Mouse (Mus musculus): Measurements from ENCODE around the gene Trpv1. TPM values are rescaled to one million over a fixed set of nuclear protein-coding genes. Genes with fewer than 3 reads are reported as not detected.

Gene Trpv1
- not detected in 2 replicates for polyA plus RNA-seq (2014; fragmentation: Nextera tagmentation; extraction: Ambion mirVana)

- H3K4me3 ChIP-seq (ENCODE audit: low read depth, low read length): no peak within 1 kb of the TSS
- H3K27ac ChIP-seq (ENCODE audit: low read depth, low read length): no peak within 1 kb of the TSS
- 83% methylated on average over 5 of the region's 5 CpGs for WGBS
- no peak for ATAC-seq (ENCODE audit: low FRiP score)
- no peak within 1 kb of the TSS for H3K9ac ChIP-seq (ENCODE audit: low read length)
- H3K9me3 ChIP-seq (ENCODE audit: control insufficient read depth, low read length): no peaks in the 10 kb centered on the region
- no peak for DNase-seq (ENCODE audit: low spot score, missing footprints)
- H3K4me2 ChIP-seq: no peak within 1 kb of the TSS
- H3K36me3 ChIP-seq (ENCODE audit: control insufficient read depth, insufficient read depth, low read length): no peaks in the 10 kb centered on the region
- H3K4me1 ChIP-seq (ENCODE audit: control insufficient read depth, insufficient read depth, low read length): no peaks in the 10 kb centered on the region
- no peaks in the 10 kb centered on the region for H3K27me3 ChIP-seq (ENCODE audit: control insufficient read depth, insufficient read depth, low read length)
Observed at GRCm38 (mm10) chr11:73233992-73234391, at the start of gene Trpv1. TSS of gene Trpv1 (plus strand) at chr11:73234292.

GRCm38 (mm10) chr11:73185872-73186615 lies 48.0 kb upstream of the Trpv1 start:
- no peak overlapping the region for H3K4me3 ChIP-seq (ENCODE audit: low read depth, low read length)
- no peak overlapping the region for H3K4me2 ChIP-seq
- DNase-seq (ENCODE audit: low spot score, missing footprints) (no peak), ATAC-seq (ENCODE audit: low FRiP score) (no peak)
- no peaks in the 10 kb centered on the region for H3K27me3 ChIP-seq (ENCODE audit: control insufficient read depth, insufficient read depth, low read length)
- no peaks in the 10 kb centered on the region for H3K9me3 ChIP-seq (ENCODE audit: control insufficient read depth, low read length)
- 93% methylated on average over 10 of the region's 10 CpGs for WGBS
- H3K4me1 ChIP-seq (ENCODE audit: control insufficient read depth, insufficient read depth, low read length): no peaks in the 10 kb centered on the region
- H3K36me3 ChIP-seq (ENCODE audit: control insufficient read depth, insufficient read depth, low read length): peaks cover 8% of the 10 kb centered on the region; the same call in 1 of the 2 replicates
- H3K9ac ChIP-seq (ENCODE audit: low read length): no peak overlapping the region
- no peak overlapping the region for H3K27ac ChIP-seq (ENCODE audit: low read depth, low read length)

- no peak for ATAC-seq (ENCODE audit: low FRiP score)
- Histone ChIP-seq H3K4me2 (no peak overlapping the region), H3K36me3 (ENCODE audit: control insufficient read depth, insufficient read depth, low read length) (peaks cover 8% of the 10 kb centered on the region; the same call in 1 of the 2 replicates), H3K4me1 (ENCODE audit: control insufficient read depth, insufficient read depth, low read length) (no peaks in the 10 kb centered on the region), H3K4me3 (ENCODE audit: low read depth, low read length) (no peak overlapping the region), H3K27ac (ENCODE audit: low read depth, low read length) (no peak overlapping the region), H3K9me3 (ENCODE audit: control insufficient read depth, low read length) (no peaks in the 10 kb centered on the region), H3K9ac (ENCODE audit: low read length) (no peak overlapping the region), H3K27me3 (ENCODE audit: control insufficient read depth, insufficient read depth, low read length) (no peaks in the 10 kb centered on the region)
- no peak for DNase-seq (ENCODE audit: low spot score, missing footprints)
- WGBS: 86% methylated on average over 6 of the region's 6 CpGs
Observed at GRCm38 (mm10) chr11:73187231-73187630, 46.9 kb upstream of the Trpv1 start.

GRCm38 (mm10) chr11:73193047-73193446 lies 41.0 kb upstream of the Trpv1 start:
- no peak overlapping the region for H3K4me2 ChIP-seq
- no peak for ATAC-seq (ENCODE audit: low FRiP score)
- no peak for DNase-seq (ENCODE audit: low spot score, missing footprints)
- H3K4me3 ChIP-seq (ENCODE audit: low read depth, low read length): no peak overlapping the region
- no peak overlapping the region for H3K27ac ChIP-seq (ENCODE audit: low read depth, low read length)
- WGBS: 76% methylated on average over 6 of the region's 6 CpGs
- H3K4me1 ChIP-seq (ENCODE audit: control insufficient read depth, insufficient read depth, low read length): no peaks in the 10 kb centered on the region; the same call in 1 of the 2 replicates
- H3K27me3 ChIP-seq (ENCODE audit: control insufficient read depth, insufficient read depth, low read length): no peaks in the 10 kb centered on the region
- no peak overlapping the region for H3K9ac ChIP-seq (ENCODE audit: low read length)
- H3K36me3 ChIP-seq (ENCODE audit: control insufficient read depth, insufficient read depth, low read length): peaks cover 3% of the 10 kb centered on the region; the same call in 1 of the 2 replicates
- no peaks in the 10 kb centered on the region for H3K9me3 ChIP-seq (ENCODE audit: control insufficient read depth, low read length)

DNA sequence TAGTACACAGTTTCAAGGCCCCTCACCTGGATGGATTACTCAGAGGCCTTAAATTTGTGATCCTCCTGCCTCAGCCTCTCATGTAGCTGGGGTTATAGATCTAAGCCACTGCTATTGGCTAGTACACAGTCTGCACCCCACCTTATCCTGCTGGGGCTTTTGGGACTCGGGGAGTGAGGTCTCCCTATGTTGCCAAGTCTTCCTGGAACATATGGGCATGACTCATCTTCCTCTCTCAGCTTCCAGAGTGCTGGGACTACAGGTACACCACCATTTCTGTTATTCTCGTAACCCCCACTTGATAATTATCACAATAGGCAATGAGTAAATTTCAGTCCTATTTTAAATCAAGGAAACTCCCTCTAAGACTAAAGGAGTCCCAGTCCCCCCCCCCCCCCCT lies 39.6 kb upstream of the Trpv1 start:
- no peak overlapping the region for H3K4me3 ChIP-seq (ENCODE audit: low read depth, low read length)
- H3K4me2 ChIP-seq: no peak overlapping the region
- WGBS: 75% methylated on average over 2 of the region's 2 CpGs
- peaks cover 3% of the 10 kb centered on the region; the same call in 1 of the 2 replicates for H3K4me1 ChIP-seq (ENCODE audit: control insufficient read depth, insufficient read depth, low read length)
- no peaks in the 10 kb centered on the region for H3K27me3 ChIP-seq (ENCODE audit: control insufficient read depth, insufficient read depth, low read length)
- DNase-seq (ENCODE audit: low spot score, missing footprints) (no peak), ATAC-seq (ENCODE audit: low FRiP score) (no peak)
- H3K36me3 ChIP-seq (ENCODE audit: control insufficient read depth, insufficient read depth, low read length): peaks cover 3% of the 10 kb centered on the region; the same call in 1 of the 2 replicates
- no peaks in the 10 kb centered on the region for H3K9me3 ChIP-seq (ENCODE audit: control insufficient read depth, low read length)
- H3K27ac ChIP-seq (ENCODE audit: low read depth, low read length): no peak overlapping the region
- no peak overlapping the region for H3K9ac ChIP-seq (ENCODE audit: low read length)

DNA sequence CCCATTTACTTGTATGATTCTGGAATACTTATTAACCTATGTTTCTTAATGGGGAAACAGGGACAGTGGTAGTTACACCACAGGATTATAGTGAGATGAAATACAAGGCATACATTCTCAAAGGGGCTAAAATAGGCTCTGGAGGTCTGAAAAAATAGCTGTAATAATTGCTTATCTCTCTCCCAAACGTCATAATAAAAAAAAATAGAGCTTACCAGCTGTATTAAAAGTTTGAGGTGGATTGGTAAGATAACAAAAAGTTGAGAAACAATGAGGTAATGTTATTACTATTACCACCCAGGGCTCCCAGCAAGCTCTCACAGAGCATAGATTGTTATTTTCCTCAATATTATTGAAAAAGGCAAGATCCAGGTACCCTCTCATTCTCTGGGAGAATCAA lies 35.9 kb upstream of the Trpv1 start:
- no peak for ATAC-seq (ENCODE audit: low FRiP score)
- Histone ChIP-seq H3K4me3 (ENCODE audit: low read depth, low read length) (peak overlapping the region; percentile 52), H3K27ac (ENCODE audit: low read depth, low read length) (no peak overlapping the region), H3K4me1 (ENCODE audit: control insufficient read depth, insufficient read depth, low read length) (peaks cover 6% of the 10 kb centered on the region; the same call in 1 of the 2 replicates), H3K9ac (ENCODE audit: low read length) (peak overlapping the region; percentile 75), H3K36me3 (ENCODE audit: control insufficient read depth, insufficient read depth, low read length) (no peaks in the 10 kb centered on the region; the same call in 1 of the 2 replicates), H3K9me3 (ENCODE audit: control insufficient read depth, low read length) (no peaks in the 10 kb centered on the region), H3K4me2 (peak overlapping the region; percentile 66), H3K27me3 (ENCODE audit: control insufficient read depth, insufficient read depth, low read length) (no peaks in the 10 kb centered on the region)
- WGBS: 3% methylated on average over 1 of the region's 1 CpGs
- no peak for DNase-seq (ENCODE audit: low spot score, missing footprints)

GRCm38 (mm10) chr11:73198603-73199229 lies 35.4 kb upstream of the Trpv1 start, which contains the start of gene Ctns:
TSS of gene Ctns (minus strand) at chr11:73199042.
- no peaks in the 10 kb centered on the region for H3K27me3 ChIP-seq (ENCODE audit: control insufficient read depth, insufficient read depth, low read length)
- no peaks in the 10 kb centered on the region; the same call in 1 of the 2 replicates for H3K36me3 ChIP-seq (ENCODE audit: control insufficient read depth, insufficient read depth, low read length)
- H3K4me1 ChIP-seq (ENCODE audit: control insufficient read depth, insufficient read depth, low read length): peaks cover 6% of the 10 kb centered on the region; the same call in 1 of the 2 replicates
- WGBS: 2% methylated on average over 22 of the region's 22 CpGs
- no peak within 1 kb of the TSS for H3K27ac ChIP-seq (ENCODE audit: low read depth, low read length)
- DNase-seq (ENCODE audit: low spot score, missing footprints): peak; percentile 99
- peak within 1 kb of the TSS; percentile 52 for H3K4me3 ChIP-seq (ENCODE audit: low read depth, low read length)
- peak within 1 kb of the TSS; percentile 66 for H3K4me2 ChIP-seq
- H3K9me3 ChIP-seq (ENCODE audit: control insufficient read depth, low read length): no peaks in the 10 kb centered on the region
- ATAC-seq (ENCODE audit: low FRiP score): peak; percentile 94
- peak within 1 kb of the TSS; percentile 75 for H3K9ac ChIP-seq (ENCODE audit: low read length)

DNA sequence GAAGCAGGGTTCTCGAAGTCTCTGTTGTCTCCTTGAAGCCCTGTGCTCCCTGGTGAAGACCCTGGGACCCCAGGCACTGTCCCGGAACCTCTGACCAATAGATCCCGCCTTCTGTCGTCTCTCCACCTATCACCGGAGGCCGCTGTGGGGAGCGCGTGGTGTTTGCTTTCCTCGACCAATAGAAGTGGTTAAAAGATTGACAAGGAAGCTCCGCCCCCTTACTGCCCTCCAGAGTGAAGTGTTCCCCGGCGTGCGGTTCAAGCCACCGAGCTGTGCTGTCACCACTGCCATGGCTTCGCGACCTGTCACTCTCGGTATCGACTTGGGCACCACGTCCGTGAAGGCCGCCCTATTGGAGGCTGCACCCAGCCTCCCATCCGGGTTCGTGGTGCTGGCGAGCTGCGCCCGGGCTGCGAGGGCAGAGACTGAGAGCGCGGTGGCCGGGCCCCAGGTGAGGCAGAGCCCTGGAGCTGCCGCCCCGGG lies 34.8 kb upstream of the Trpv1 start, which contains the start of gene Shpk:
Gene Shpk (plus strand): TSS at position 231 of the 483 bp plus-strand sequence.
- H3K36me3 ChIP-seq (ENCODE audit: control insufficient read depth, insufficient read depth, low read length): no peaks in the 10 kb centered on the region; the same call in 1 of the 2 replicates
- no peak within 1 kb of the TSS for H3K27ac ChIP-seq (ENCODE audit: low read depth, low read length)
- H3K4me1 ChIP-seq (ENCODE audit: control insufficient read depth, insufficient read depth, low read length): peaks cover 6% of the 10 kb centered on the region; the same call in 1 of the 2 replicates
- DNase-seq (ENCODE audit: low spot score, missing footprints) (no peak), ATAC-seq (ENCODE audit: low FRiP score) (peak; percentile 99)
- H3K4me2 ChIP-seq: peak within 1 kb of the TSS; percentile 66
- H3K9me3 ChIP-seq (ENCODE audit: control insufficient read depth, low read length): no peaks in the 10 kb centered on the region
- peak within 1 kb of the TSS; percentile 52 for H3K4me3 ChIP-seq (ENCODE audit: low read depth, low read length)
- H3K9ac ChIP-seq (ENCODE audit: low read length): peak within 1 kb of the TSS; percentile 75
- under 1% methylated on average over 32 of the region's 32 CpGs for WGBS
- no peaks in the 10 kb centered on the region for H3K27me3 ChIP-seq (ENCODE audit: control insufficient read depth, insufficient read depth, low read length)

All from midbrain, embryonic 11.5 days (tissue).